Mouse (Mus musculus): ENCODE data around the gene Ankrd35. TPM values are rescaled to one million over a fixed set of nuclear protein-coding genes. Genes with fewer than 3 reads are reported as not detected.
"Not testable (repeated sequence)": the region's sequence is repeated elsewhere in the genome, so short reads cannot be mapped to it uniquely, and the experiment has no call there.

The Ankrd35 gene
- polyA plus RNA-seq, 1 experiment from 2014 or later: 0.16 TPM

- H3K4me1 ChIP-seq (ENCODE audit: control insufficient read depth, insufficient read depth, low read length): peaks cover 4% of the 10 kb centered on the region
- H3K36me3 ChIP-seq (ENCODE audit: control insufficient read depth, insufficient read depth, low read length): 0 out of 2 replicates have a peak, but pooled peaks cover 4% of the 10 kb centered on the region
- no peak overlapping the region for H3K4me2 ChIP-seq (ENCODE audit: low read depth)
- H3K4me3 ChIP-seq (ENCODE audit: low read depth, low read length): no peak overlapping the region
- 87% methylated on average over 1 of the region's 1 CpGs for WGBS
- no peak overlapping the region for H3K9ac ChIP-seq (ENCODE audit: low read length)
- no peaks in the 10 kb centered on the region for H3K9me3 ChIP-seq (ENCODE audit: control insufficient read depth, low read length)
- no peaks in the 10 kb centered on the region for H3K27me3 ChIP-seq (ENCODE audit: control insufficient read depth, insufficient read depth, low read length)
- ATAC-seq (ENCODE audit: insufficient read depth, low FRiP score, low TSS enrichment): no peak
- H3K27ac ChIP-seq (ENCODE audit: low read depth, low read length): no peak overlapping the region
- peak; percentile 47 for DNase-seq (ENCODE audit: low spot score)
Measured at GRCm38 (mm10) chr3:96639219-96639618, 30.7 kb upstream of the Ankrd35 start.

DNA sequence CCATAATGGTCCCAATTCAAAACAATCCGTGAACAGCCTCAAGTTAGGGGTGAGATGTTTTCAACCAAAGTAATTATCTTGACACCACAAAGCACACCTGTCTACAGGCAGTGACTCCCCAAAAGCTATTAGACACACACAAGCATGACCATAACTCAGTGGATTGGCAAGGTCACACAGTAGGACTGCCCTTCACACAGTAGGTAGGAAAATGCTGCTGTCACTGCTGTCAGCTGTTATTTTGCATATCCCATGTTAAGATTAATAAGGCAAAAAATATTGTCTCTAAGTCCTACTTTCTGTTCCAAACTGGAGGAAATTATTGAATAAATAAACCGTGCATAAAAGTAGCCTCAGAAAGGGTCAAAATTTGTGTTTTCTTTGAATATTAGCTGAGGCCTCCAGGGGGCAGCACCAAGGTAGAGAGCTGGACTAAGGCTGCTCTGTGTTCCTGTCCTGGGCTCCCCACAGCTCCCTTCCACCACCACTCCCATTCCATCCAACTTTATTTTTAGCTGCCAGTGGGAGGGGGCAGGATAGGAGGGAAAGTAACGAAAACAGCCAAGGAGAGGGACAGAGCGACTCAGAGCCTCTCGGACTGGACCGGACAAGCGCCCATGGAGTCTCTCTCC lies 24.8 kb upstream of the Ankrd35 start, which contains the start of gene Itga10:
TSS of gene Itga10 (plus strand) at position 567 of the 632 bp plus-strand sequence.
- Histone ChIP-seq H3K36me3 (ENCODE audit: control insufficient read depth, insufficient read depth, low read length) (0 out of 2 replicates have a peak, but pooled peaks cover 4% of the 10 kb centered on the region), H3K4me2 (ENCODE audit: low read depth) (no peak within 1 kb of the TSS), H3K4me1 (ENCODE audit: control insufficient read depth, insufficient read depth, low read length) (no peaks in the 10 kb centered on the region), H3K27ac (ENCODE audit: low read depth, low read length) (no peak within 1 kb of the TSS), H3K4me3 (ENCODE audit: low read depth, low read length) (no peak within 1 kb of the TSS), H3K9ac (ENCODE audit: low read length) (no peak within 1 kb of the TSS), H3K9me3 (ENCODE audit: control insufficient read depth, low read length) (no peaks in the 10 kb centered on the region), H3K27me3 (ENCODE audit: control insufficient read depth, insufficient read depth, low read length) (no peaks in the 10 kb centered on the region)
- DNase-seq (ENCODE audit: low spot score) (peak; percentile 51), ATAC-seq (ENCODE audit: insufficient read depth, low FRiP score, low TSS enrichment) (no peak)
- WGBS: 69% methylated on average over 7 of the region's 7 CpGs

GRCm38 (mm10) chr3:96647365-96647764 lies 22.6 kb upstream of the Ankrd35 start:
- H3K9ac ChIP-seq (ENCODE audit: low read length): no peak overlapping the region
- no peak overlapping the region for H3K4me3 ChIP-seq (ENCODE audit: low read depth, low read length)
- 76% methylated on average over 3 of the region's 3 CpGs for WGBS
- no peak for DNase-seq (ENCODE audit: low spot score)
- H3K27ac ChIP-seq (ENCODE audit: low read depth, low read length): no peak overlapping the region
- H3K27me3 ChIP-seq (ENCODE audit: control insufficient read depth, insufficient read depth, low read length): no peaks in the 10 kb centered on the region
- no peaks in the 10 kb centered on the region for H3K4me1 ChIP-seq (ENCODE audit: control insufficient read depth, insufficient read depth, low read length)
- H3K4me2 ChIP-seq (ENCODE audit: low read depth): no peak overlapping the region
- ATAC-seq (ENCODE audit: insufficient read depth, low FRiP score, low TSS enrichment): no peak
- H3K36me3 ChIP-seq (ENCODE audit: control insufficient read depth, insufficient read depth, low read length): 0 out of 2 replicates have a peak, but pooled peaks cover 2% of the 10 kb centered on the region
- no peaks in the 10 kb centered on the region for H3K9me3 ChIP-seq (ENCODE audit: control insufficient read depth, low read length)

GRCm38 (mm10) chr3:96660901-96661300 lies 9.0 kb upstream of the Ankrd35 start:
- Histone ChIP-seq H3K4me3 (ENCODE audit: low read depth, low read length) (no peak overlapping the region), H3K4me2 (ENCODE audit: low read depth) (no peak overlapping the region), H3K9me3 (ENCODE audit: control insufficient read depth, low read length) (no peaks in the 10 kb centered on the region), H3K27ac (ENCODE audit: low read depth, low read length) (no peak overlapping the region), H3K27me3 (ENCODE audit: control insufficient read depth, insufficient read depth, low read length) (no peaks in the 10 kb centered on the region), H3K36me3 (ENCODE audit: control insufficient read depth, insufficient read depth, low read length) (no peaks in the 10 kb centered on the region), H3K4me1 (ENCODE audit: control insufficient read depth, insufficient read depth, low read length) (no peaks in the 10 kb centered on the region), H3K9ac (ENCODE audit: low read length) (no peak overlapping the region)
- 96% methylated on average over 2 of the region's 2 CpGs for WGBS
- DNase-seq (ENCODE audit: low spot score) (no peak), ATAC-seq (ENCODE audit: insufficient read depth, low FRiP score, low TSS enrichment) (no peak)

GRCm38 (mm10) chr3:96662731-96663316 lies 7.1 kb upstream of the Ankrd35 start:
- Histone ChIP-seq H3K4me1 (ENCODE audit: control insufficient read depth, insufficient read depth, low read length) (no peaks in the 10 kb centered on the region), H3K9ac (ENCODE audit: low read length) (no peak overlapping the region), H3K9me3 (ENCODE audit: control insufficient read depth, low read length) (no peaks in the 10 kb centered on the region), H3K4me3 (ENCODE audit: low read depth, low read length) (no peak overlapping the region), H3K27ac (ENCODE audit: low read depth, low read length) (no peak overlapping the region), H3K27me3 (ENCODE audit: control insufficient read depth, insufficient read depth, low read length) (no peaks in the 10 kb centered on the region), H3K36me3 (ENCODE audit: control insufficient read depth, insufficient read depth, low read length) (no peaks in the 10 kb centered on the region), H3K4me2 (ENCODE audit: low read depth) (peak overlapping the region; percentile 45)
- DNase-seq (ENCODE audit: low spot score) (no peak), ATAC-seq (ENCODE audit: insufficient read depth, low FRiP score, low TSS enrichment) (no peak)
- WGBS: 49% methylated on average over 8 of the region's 8 CpGs

DNA sequence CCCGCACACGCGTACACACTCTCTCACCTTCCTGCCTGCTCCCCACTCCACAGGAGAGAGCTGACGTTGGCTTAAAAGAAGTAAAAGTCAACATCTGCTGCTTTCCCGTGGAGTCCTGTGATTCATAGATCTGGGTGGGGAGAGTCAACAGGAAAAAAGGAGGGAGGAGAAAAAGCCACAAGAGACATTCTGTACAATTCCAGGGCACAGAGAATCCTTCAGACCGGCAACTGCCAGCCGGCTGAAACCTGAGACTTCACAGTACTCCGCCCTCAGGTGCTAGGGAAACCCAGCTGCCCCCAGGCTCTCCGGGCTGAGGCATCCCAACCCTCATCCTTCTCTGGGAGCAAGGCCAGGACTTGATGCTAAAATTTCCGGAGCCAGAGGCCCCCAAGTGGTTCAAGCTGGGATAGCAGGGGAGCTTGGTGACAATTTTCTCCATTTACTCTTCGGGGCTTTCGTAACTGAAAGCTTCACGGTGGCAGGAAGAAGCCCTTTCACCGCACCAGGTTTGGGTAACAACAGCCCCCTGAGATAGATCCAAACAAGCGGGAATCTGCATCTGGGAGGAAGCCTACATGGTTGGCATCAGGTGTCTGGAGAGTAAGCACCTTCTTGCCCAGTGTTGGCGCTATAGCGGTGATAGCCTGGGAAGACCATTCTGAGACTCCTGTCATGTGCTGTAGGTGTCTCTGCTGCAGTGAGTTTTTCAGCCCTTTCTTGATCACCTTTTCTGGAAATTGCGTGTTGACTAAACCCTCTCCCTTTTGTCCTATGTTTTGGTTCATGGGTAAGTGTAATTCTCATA lies 6.3 kb upstream of the Ankrd35 start:
- Histone ChIP-seq H3K27ac (ENCODE audit: low read depth, low read length) (no peak overlapping the region), H3K4me1 (ENCODE audit: control insufficient read depth, insufficient read depth, low read length) (no peaks in the 10 kb centered on the region), H3K9me3 (ENCODE audit: control insufficient read depth, low read length) (no peaks in the 10 kb centered on the region), H3K4me2 (ENCODE audit: low read depth) (peak overlapping the region; percentile 45), H3K27me3 (ENCODE audit: control insufficient read depth, insufficient read depth, low read length) (no peaks in the 10 kb centered on the region), H3K9ac (ENCODE audit: low read length) (no peak overlapping the region), H3K36me3 (ENCODE audit: control insufficient read depth, insufficient read depth, low read length) (no peaks in the 10 kb centered on the region), H3K4me3 (ENCODE audit: low read depth, low read length) (no peak overlapping the region)
- DNase-seq (ENCODE audit: low spot score) (peak; percentile 88), ATAC-seq (ENCODE audit: insufficient read depth, low FRiP score, low TSS enrichment) (peak; percentile 72; the same call in 1 of the 2 replicates)
- WGBS: 7% methylated on average over 15 of the region's 18 CpGs

GRCm38 (mm10) chr3:96665732-96666363 lies 4.1 kb upstream of the Ankrd35 start:
- H3K4me2 ChIP-seq (ENCODE audit: low read depth); H3K27me3 ChIP-seq (ENCODE audit: control insufficient read depth, insufficient read depth, low read length); H3K4me3 ChIP-seq (ENCODE audit: low read depth, low read length); ATAC-seq (ENCODE audit: insufficient read depth, low FRiP score, low TSS enrichment); H3K4me1 ChIP-seq (ENCODE audit: control insufficient read depth, insufficient read depth, low read length); H3K9me3 ChIP-seq (ENCODE audit: control insufficient read depth, low read length); H3K9ac ChIP-seq (ENCODE audit: low read length); H3K36me3 ChIP-seq (ENCODE audit: control insufficient read depth, insufficient read depth, low read length); DNase-seq (ENCODE audit: low spot score); H3K27ac ChIP-seq (ENCODE audit: low read depth, low read length): not testable (repeated sequence)
- 90% methylated on average over 7 of the region's 7 CpGs for WGBS

DNA sequence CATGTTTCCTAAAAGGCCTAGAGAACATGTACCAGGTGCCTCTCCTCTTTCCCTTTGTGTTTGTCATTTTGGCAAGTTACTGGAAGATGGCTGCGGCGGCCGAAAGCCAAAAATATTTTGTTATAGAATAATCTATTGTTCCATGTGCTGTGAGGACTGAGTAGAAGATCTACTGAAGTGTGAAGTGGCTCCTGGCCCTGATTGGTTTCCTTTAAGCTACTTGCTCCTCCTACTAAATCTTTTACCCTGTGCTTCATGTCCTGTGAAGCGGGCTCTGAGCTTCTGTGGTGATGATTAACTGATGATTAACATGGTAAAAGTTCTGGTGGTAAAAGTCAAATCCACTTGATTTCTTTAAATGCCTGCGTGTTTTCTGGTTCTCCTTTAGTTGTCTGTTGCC lies 3.0 kb upstream of the Ankrd35 start:
- Histone ChIP-seq H3K4me3 (ENCODE audit: low read depth, low read length) (no peak overlapping the region), H3K27me3 (ENCODE audit: control insufficient read depth, insufficient read depth, low read length) (no peaks in the 10 kb centered on the region; the same call in 1 of the 2 replicates), H3K4me1 (ENCODE audit: control insufficient read depth, insufficient read depth, low read length) (0 out of 2 replicates have a peak, but pooled peaks cover 2% of the 10 kb centered on the region), H3K27ac (ENCODE audit: low read depth, low read length) (no peak overlapping the region), H3K9ac (ENCODE audit: low read length) (no peak overlapping the region), H3K4me2 (ENCODE audit: low read depth) (no peak overlapping the region), H3K36me3 (ENCODE audit: control insufficient read depth, insufficient read depth, low read length) (no peaks in the 10 kb centered on the region), H3K9me3 (ENCODE audit: control insufficient read depth, low read length) (no peaks in the 10 kb centered on the region)
- DNase-seq (ENCODE audit: low spot score) (no peak), ATAC-seq (ENCODE audit: insufficient read depth, low FRiP score, low TSS enrichment) (no peak)
- WGBS: 92% methylated on average over 5 of the region's 5 CpGs
